Comparison of ENCODE assay signal across 8 mouse cellular contexts in genomic region chr8:119831336-119831995, GRCm38 (mm10). TPM values are rescaled to one million over a fixed set of nuclear protein-coding genes. Genes with fewer than 3 reads are reported as not detected.
DNase-seq lines count a peak whose midpoint lies in the region; ATAC-seq and TF ChIP-seq lines count a peak whose summit lies in the region.

No protein-coding gene starts in this region.

- H3K4me1 ChIP-seq in forebrain, postnatal 0 days (ENCODE audit: insufficient read depth), result peaks cover 28% of the 10 kb centered on the region
- peaks cover 47% of the 10 kb centered on the region for H3K4me1 ChIP-seq in intestine, postnatal 0 days (replicated peaks; ENCODE audit: control insufficient read depth, insufficient read depth, low read length)
- peaks cover 58% of the 10 kb centered on the region for H3K4me1 ChIP-seq in liver, postnatal 0 days (ENCODE audit: insufficient read depth)
- peaks cover 86% of the 10 kb centered on the region for H3K4me1 ChIP-seq in neural tube, embryonic 15.5 days

- no peak for TF ChIP-seq POLR2A in brain, embryonic 14.5 days (IDR thresholded peaks at IDR 0.05; ENCODE audit: borderline replicate concordance, extremely low read depth, insufficient read depth, insufficient read length, poor library complexity, severe bottlenecking)

- no peaks in the 10 kb centered on the region for H3K27me3 ChIP-seq in forebrain, postnatal 0 days (ENCODE audit: insufficient read depth, low read length)
- no peaks in the 10 kb centered on the region for H3K27me3 ChIP-seq in intestine, postnatal 0 days (replicated peaks; ENCODE audit: control insufficient read depth, insufficient read depth, low read length)
- no peaks in the 10 kb centered on the region for H3K27me3 ChIP-seq in liver, postnatal 0 days (ENCODE audit: insufficient read depth, low read length)
- no peaks in the 10 kb centered on the region for H3K27me3 ChIP-seq in neural tube, embryonic 15.5 days (replicated peaks)

- peak; percentile 57 for ATAC-seq in forebrain, postnatal 0 days
- ATAC-seq in intestine, postnatal 0 days, result peak; percentile 62
- peak; percentile 81 for ATAC-seq in liver, postnatal 0 days
- ATAC-seq in neural tube, embryonic 15.5 days (ENCODE audit: low FRiP score), result peak; percentile 57

- TF ChIP-seq CTCF in brain, embryonic 14.5 days (IDR thresholded peaks at IDR 0.05; ENCODE audit: borderline replicate concordance, extremely low read depth, insufficient read depth, insufficient read length), result no peak
- TF ChIP-seq CTCF in forebrain, postnatal 0 days (IDR thresholded peaks at IDR 0.05; ENCODE audit: low read depth), result no peak
- TF ChIP-seq CTCF in intestine, postnatal 0 days (IDR thresholded peaks at IDR 0.05; ENCODE audit: low read depth), result no peak
- TF ChIP-seq CTCF in liver, postnatal 0 days (IDR thresholded peaks at IDR 0.05; ENCODE audit: low read depth), result no peak

- peaks cover 5% of the 10 kb centered on the region; the same call in 1 of the 2 replicates for H3K36me3 ChIP-seq in forebrain, postnatal 0 days (ENCODE audit: insufficient read depth)
- peaks cover 10% of the 10 kb centered on the region; the same call in 1 of the 2 replicates for H3K36me3 ChIP-seq in intestine, postnatal 0 days (ENCODE audit: control insufficient read depth, insufficient read depth)
- H3K36me3 ChIP-seq in liver, postnatal 0 days (replicated peaks; ENCODE audit: insufficient read depth, low read length), result no peaks in the 10 kb centered on the region
- H3K36me3 ChIP-seq in neural tube, embryonic 15.5 days, result peaks cover 7% of the 10 kb centered on the region; the same call in 1 of the 2 replicates

- no peak overlapping the region for H3K27ac ChIP-seq in forebrain, postnatal 0 days (ENCODE audit: low read depth, low read length)
- H3K27ac ChIP-seq in intestine, postnatal 0 days (ENCODE audit: low read depth, low read length), result peak overlapping the region; percentile 85
- 0 out of 2 replicates have a peak overlapping the region, but pooled peaks have one; percentile 22 for H3K27ac ChIP-seq in liver, postnatal 0 days (ENCODE audit: low read depth)
- H3K27ac ChIP-seq in neural tube, embryonic 15.5 days (replicated peaks), result peak overlapping the region; percentile 73

- H3K4me3 ChIP-seq in forebrain, postnatal 0 days (ENCODE audit: low read depth, low read length), result no peak overlapping the region
- H3K4me3 ChIP-seq in intestine, postnatal 0 days (ENCODE audit: low read depth, low read length), result peak overlapping the region; percentile 12; the same call in 1 of the 2 replicates
- H3K4me3 ChIP-seq in liver, postnatal 0 days (ENCODE audit: low read depth, low read length), result peak overlapping the region; percentile 13; the same call in 1 of the 2 replicates
- H3K4me3 ChIP-seq in neural tube, embryonic 15.5 days (replicated peaks), result no peak overlapping the region

- peak overlapping the region; percentile 2; the same call in 1 of the 2 replicates for H3K9ac ChIP-seq in forebrain, postnatal 0 days
- no peak overlapping the region for H3K9ac ChIP-seq in intestine, postnatal 0 days (ENCODE audit: low read depth, low read length)
- H3K9ac ChIP-seq in liver, postnatal 0 days (replicated peaks), result no peak overlapping the region
- H3K9ac ChIP-seq in neural tube, embryonic 15.5 days (replicated peaks), result 0 out of 2 replicates have a peak overlapping the region, but pooled peaks have one; percentile 34

- H3K4me2 ChIP-seq in forebrain, postnatal 0 days (ENCODE audit: low read depth), result peak overlapping the region; percentile 26
- H3K4me2 ChIP-seq in intestine, postnatal 0 days (replicated peaks; ENCODE audit: low read depth), result peak overlapping the region; percentile 50
- H3K4me2 ChIP-seq in liver, postnatal 0 days (ENCODE audit: low read depth, low read length), result peak overlapping the region; percentile 57
- H3K4me2 ChIP-seq in neural tube, embryonic 15.5 days, result peak overlapping the region; percentile 43

- no peak for TF ChIP-seq EP300 in liver, postnatal 0 days (IDR thresholded peaks at IDR 0.05; ENCODE audit: low read depth)

- DNase-seq in adrenal gland, adult (ENCODE audit: inconsistent age in 2 of 2, low spot score in 1 of 2), result peak; percentile 64 to 86
- DNase-seq in adrenal gland, adult 8-10 months, result no peak
- peak; percentile 83 for DNase-seq in brain, embryonic 14.5 days (ENCODE audit: low read depth)
- peak; percentile 44 for DNase-seq in forebrain, postnatal 0 days
- DNase-seq in liver, postnatal 0 days, result peak; percentile 85
- no peak for DNase-seq in frontal cortex, postnatal 25 days (ENCODE audit: low spot score in 2 of 2)

- no peaks in the 10 kb centered on the region for H3K9me3 ChIP-seq in forebrain, postnatal 0 days (ENCODE audit: low read length)
- H3K9me3 ChIP-seq in intestine, postnatal 0 days (ENCODE audit: control insufficient read depth), result no peaks in the 10 kb centered on the region
- H3K9me3 ChIP-seq in liver, postnatal 0 days (ENCODE audit: low read length), result no peaks in the 10 kb centered on the region
- H3K9me3 ChIP-seq in neural tube, embryonic 15.5 days (replicated peaks), result no peaks in the 10 kb centered on the region

- WGBS in forebrain, postnatal 0 days, result 33% methylated on average over 20 of the region's 20 CpGs
- 15% methylated on average over 20 of the region's 20 CpGs for WGBS in intestine, postnatal 0 days
- 27% methylated on average over 20 of the region's 20 CpGs for WGBS in liver, postnatal 0 days (ENCODE audit: insufficient replicate concordance)
- 18% methylated on average over 20 of the region's 20 CpGs for WGBS in neural tube, embryonic 15.5 days

RNA-seq across cellular contexts. Expression of gene Cotl1, which starts 8.9 kb away (rescaled TPM):
- total RNA-seq in adrenal gland, adult 8-10 months (2022), result 10 to 100 TPM; 38.1 to 64.0 (median 54.4) TPM
- 273 and 336 TPM in 2 replicates for polyA plus RNA-seq in brain, embryonic 14.5 days (2012; rRNA removed)
- total RNA-seq in forebrain, postnatal 0 days (2014; rRNA removed), result 177 and 224 TPM in 2 replicates
- polyA plus RNA-seq in forebrain, postnatal 0 days (2015; fragmentation: Nextera tagmentation; extraction: Ambion mirVana), result 134 and 156 TPM in 2 replicates
- polyA plus RNA-seq in intestine, postnatal 0 days (2015; fragmentation: Nextera tagmentation; extraction: Ambion mirVana), result 166 and 169 TPM in 2 replicates
- 28.5 and 28.8 TPM in 2 replicates for polyA plus RNA-seq in liver, postnatal 0 days (2015; fragmentation: Nextera tagmentation; extraction: Ambion mirVana)
- polyA plus RNA-seq in neural tube, embryonic 15.5 days (2015; fragmentation: Nextera tagmentation; extraction: Ambion mirVana), result 104 and 158 TPM in 2 replicates

RNA-seq across cellular contexts. Expression of gene Klhl36, which starts 30.6 kb away (rescaled TPM):
- 10 to 100 TPM in 3 of 4 experiments, 1 to 10 TPM in 1; 8.4 to 13.8 (median 11.8) TPM for total RNA-seq in adrenal gland, adult 8-10 months (2022)
- polyA plus RNA-seq in brain, embryonic 14.5 days (2012; rRNA removed), result 16.2 and 17.6 TPM in 2 replicates
- 18.7 and 23.0 TPM in 2 replicates for total RNA-seq in forebrain, postnatal 0 days (2014; rRNA removed)
- 18.0 and 20.3 TPM in 2 replicates for polyA plus RNA-seq in forebrain, postnatal 0 days (2015; fragmentation: Nextera tagmentation; extraction: Ambion mirVana)
- polyA plus RNA-seq in intestine, postnatal 0 days (2015; fragmentation: Nextera tagmentation; extraction: Ambion mirVana), result 7.3 and 7.4 TPM in 2 replicates
- 4.3 and 4.9 TPM in 2 replicates for polyA plus RNA-seq in liver, postnatal 0 days (2015; fragmentation: Nextera tagmentation; extraction: Ambion mirVana)
- polyA plus RNA-seq in neural tube, embryonic 15.5 days (2015; fragmentation: Nextera tagmentation; extraction: Ambion mirVana), result 16.5 and 17.4 TPM in 2 replicates

RNA-seq across cellular contexts. Expression of gene Tldc1, which starts 53.2 kb away (rescaled TPM):
- 10 to 100 TPM; 16.1 to 18.1 (median 17.1) TPM for total RNA-seq in adrenal gland, adult 8-10 months (2022)
- 13.5 and 16.1 TPM in 2 replicates for polyA plus RNA-seq in brain, embryonic 14.5 days (2012; rRNA removed)
- 21.0 and 21.1 TPM in 2 replicates for total RNA-seq in forebrain, postnatal 0 days (2014; rRNA removed)
- polyA plus RNA-seq in forebrain, postnatal 0 days (2015; fragmentation: Nextera tagmentation; extraction: Ambion mirVana), result 6.8 and 9.4 TPM in 2 replicates
- polyA plus RNA-seq in intestine, postnatal 0 days (2015; fragmentation: Nextera tagmentation; extraction: Ambion mirVana), result 7.7 and 8.4 TPM in 2 replicates
- polyA plus RNA-seq in liver, postnatal 0 days (2015; fragmentation: Nextera tagmentation; extraction: Ambion mirVana), result 4.3 and 4.6 TPM in 2 replicates
- 10.0 and 12.0 TPM in 2 replicates for polyA plus RNA-seq in neural tube, embryonic 15.5 days (2015; fragmentation: Nextera tagmentation; extraction: Ambion mirVana)

Comparison
In these comparisons a context has a peak if more than half of its experiments do, and no peak if none do; other contexts are left out.
1. DNase-seq: peak in adrenal gland, adult (2 of 2), brain, embryonic 14.5 days (single experiment), forebrain, postnatal 0 days (single experiment) and liver, postnatal 0 days (single experiment); none in adrenal gland, adult 8-10 months (single experiment) and frontal cortex, postnatal 25 days (0 of 2).
2. H3K4me3 ChIP-seq: peak in intestine, postnatal 0 days (single experiment) and liver, postnatal 0 days (single experiment); none in forebrain, postnatal 0 days (single experiment) and neural tube, embryonic 15.5 days (single experiment).
3. H3K9ac ChIP-seq: peak in forebrain, postnatal 0 days (single experiment) and neural tube, embryonic 15.5 days (single experiment); none in intestine, postnatal 0 days (single experiment) and liver, postnatal 0 days (single experiment).
4. Peak in every context shown above with its lines, with median percentiles within 50 percentile points of each other: ATAC-seq and H3K4me2 ChIP-seq.